Mouse (Mus musculus) spleen, postnatal 4 days (tissue): ENCODE measurements around the gene Lrrc32.

Experiments
- DNase-seq, 2 experiments: peaks; one replicate each; pipeline ENCODE4 v3.0.0; 2022; ENCODE audit warnings: low spot score in 2 of 2

Lrrc32 gene

DNA sequence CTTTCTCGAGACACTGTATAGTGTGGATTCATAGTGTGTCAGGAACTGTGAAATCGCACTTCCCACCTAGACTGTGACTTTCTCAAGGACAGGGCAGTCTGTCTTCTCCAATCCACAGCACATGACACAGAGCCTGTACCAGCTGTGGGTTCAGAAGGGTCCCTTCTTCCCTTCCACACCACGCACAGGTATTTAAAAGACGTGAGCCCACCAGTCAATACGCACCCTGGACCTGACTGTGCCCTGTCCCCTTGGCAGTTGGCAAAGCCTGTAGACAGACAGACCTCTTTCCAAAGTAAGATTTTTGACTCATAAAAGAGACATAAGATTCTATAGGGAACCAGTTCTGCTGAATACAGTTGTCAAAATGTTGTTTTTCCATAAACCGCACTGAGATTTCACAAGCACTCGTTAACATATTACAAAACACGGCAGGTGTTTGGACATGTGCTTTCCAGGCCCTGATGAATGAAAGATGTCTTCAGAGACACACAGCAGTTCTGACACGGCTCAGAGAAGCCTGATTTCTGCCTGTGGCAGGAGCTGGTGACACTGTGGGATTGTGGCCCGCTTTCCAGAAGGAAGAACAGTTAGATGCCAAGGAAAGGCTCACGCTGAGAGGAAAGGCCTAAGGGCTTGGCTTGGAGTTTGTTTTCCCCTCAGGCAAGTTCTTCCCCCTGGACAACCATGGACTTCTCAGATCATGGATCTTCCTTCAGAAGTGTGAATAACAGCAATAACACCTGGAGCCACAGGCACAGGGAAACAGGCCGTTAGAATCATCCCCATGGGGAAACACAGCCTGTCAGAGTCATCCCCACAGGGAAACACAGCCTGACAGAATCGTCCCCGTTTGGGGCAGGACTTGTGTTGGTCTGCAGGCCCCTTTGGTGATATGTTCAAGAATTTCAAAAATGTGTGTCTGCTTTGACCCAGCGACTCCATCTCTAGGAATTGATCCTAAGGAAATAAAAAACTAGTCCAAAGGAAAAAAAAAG, 22.2 kb downstream of the Lrrc32 start:
- DNase-seq: no peak

DNA sequence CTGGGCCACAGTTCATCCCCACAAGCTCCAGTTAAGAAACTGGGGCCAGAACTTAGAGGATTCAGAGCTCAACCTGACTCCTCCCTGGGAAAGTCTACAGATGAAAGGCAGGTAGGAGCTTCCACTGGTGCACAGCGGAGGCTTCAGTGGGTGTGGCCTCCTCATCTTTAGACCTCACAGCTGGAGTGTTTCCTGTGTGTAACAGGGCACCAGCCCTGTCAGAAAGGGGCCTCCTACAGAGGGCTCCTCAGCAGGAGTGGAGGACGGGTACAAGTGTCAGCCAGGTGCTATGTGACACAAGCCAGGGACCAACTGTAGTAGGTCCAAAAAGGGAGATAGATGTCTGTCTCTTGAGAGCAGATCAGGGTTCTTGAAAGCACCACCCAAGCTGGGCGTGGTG, 24.2 kb downstream of the Lrrc32 start:
- DNase-seq: no peak

DNA sequence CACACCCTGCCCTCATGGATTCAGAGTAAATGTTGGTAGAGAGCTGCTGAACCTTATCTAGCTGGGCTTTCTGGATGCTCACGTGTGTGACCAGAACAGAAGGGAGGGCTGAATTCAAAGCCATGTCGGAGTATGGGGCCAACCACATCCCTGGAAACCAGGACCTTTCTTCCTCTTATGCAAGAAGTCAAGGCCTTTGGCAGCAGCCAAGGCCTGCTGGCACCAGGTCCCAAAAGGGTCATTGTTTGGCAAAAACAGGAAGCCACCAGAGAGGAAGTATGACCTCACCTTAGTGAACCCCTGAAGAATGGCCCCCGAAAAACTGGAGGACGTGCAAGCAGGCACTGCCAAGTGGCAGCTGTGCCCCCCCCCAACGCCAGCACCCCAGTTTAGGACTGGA, 33.5 kb downstream of the Lrrc32 start:
- DNase-seq: no peak

DNA sequence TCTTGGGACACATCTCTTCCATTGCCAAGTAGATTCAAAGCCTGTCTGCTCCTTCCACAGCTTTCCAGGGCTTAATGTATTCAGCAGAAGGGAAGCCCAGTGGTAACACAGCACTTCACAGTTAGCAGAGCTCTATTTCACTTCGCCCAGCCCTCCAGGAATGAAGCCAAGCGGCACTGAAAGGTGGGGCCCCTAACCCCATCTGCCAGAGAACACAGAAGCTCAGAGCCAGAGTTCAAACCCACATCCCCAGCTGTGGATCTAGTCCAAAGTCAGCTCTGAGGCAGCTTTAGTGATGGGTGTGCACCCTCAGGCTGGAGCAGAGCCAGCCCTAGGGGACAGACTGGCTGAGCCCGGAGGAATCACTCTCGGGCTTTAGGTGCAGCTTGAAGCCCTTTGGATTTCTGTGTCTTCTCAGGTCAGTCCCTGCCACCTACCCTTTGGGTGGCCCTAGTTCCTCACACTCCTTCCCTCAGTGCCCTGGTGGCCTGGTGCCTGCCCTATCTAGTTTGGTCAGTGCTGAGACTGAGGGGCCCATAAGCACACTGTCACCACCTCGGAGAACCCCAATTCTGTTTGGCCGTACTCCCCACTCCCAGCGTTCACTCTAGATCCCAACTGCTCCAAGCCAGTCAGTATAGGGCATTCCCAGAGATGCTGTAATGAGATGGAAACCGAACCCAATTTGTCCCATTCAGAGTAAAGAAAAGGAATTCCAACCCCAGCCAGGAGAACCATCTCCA, 34.2 kb downstream of the Lrrc32 start:
- no peak for DNase-seq

DNA sequence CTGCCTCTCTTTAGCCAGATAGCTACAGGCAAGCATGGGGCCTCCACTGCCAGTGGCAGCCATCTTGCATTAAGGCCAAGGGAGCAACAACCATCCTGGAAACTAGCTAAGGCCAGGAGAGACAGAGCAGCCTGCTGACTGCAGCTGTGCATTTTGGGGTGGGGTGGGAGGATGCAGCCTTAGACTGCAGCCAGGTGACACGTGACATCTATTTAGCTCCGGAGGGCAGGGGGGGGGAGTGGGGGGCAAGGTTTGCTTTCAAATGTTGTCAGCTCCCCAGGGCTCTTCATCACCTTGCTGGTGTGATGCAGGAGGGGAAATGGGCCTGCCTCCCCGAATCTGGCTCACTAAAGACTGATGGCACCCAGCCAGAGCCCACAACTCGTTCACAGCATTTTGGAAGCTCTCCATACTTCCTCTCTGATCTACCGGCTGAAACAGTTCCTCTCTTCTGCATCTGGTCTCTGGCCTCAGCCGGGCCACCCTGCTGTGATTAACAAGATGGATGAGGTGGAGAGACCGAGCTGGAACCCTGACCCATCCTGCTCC, 34.8 kb downstream of the Lrrc32 start:
- no peak for DNase-seq

DNA sequence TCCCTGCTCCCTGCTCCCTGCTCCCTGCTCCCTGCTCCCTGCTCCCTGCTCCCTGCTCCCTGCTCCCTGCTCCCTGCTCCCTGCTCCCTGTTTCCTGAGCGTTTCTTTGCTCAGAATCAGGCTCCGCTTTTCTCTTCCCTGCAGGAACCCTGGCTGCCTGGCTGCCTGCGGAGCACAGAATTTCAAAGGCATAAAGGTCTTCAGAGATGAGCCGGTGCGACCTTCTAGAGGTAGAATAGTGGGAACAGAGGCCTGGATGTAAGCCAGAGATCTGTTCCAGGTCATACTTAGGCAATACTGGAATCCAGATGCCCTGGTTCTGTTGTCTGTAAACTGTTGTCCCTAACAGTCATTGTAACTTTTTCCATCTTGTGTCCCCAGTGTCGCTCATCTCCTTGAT, 35.3 kb downstream of the Lrrc32 start:
- DNase-seq: no peak

DNA sequence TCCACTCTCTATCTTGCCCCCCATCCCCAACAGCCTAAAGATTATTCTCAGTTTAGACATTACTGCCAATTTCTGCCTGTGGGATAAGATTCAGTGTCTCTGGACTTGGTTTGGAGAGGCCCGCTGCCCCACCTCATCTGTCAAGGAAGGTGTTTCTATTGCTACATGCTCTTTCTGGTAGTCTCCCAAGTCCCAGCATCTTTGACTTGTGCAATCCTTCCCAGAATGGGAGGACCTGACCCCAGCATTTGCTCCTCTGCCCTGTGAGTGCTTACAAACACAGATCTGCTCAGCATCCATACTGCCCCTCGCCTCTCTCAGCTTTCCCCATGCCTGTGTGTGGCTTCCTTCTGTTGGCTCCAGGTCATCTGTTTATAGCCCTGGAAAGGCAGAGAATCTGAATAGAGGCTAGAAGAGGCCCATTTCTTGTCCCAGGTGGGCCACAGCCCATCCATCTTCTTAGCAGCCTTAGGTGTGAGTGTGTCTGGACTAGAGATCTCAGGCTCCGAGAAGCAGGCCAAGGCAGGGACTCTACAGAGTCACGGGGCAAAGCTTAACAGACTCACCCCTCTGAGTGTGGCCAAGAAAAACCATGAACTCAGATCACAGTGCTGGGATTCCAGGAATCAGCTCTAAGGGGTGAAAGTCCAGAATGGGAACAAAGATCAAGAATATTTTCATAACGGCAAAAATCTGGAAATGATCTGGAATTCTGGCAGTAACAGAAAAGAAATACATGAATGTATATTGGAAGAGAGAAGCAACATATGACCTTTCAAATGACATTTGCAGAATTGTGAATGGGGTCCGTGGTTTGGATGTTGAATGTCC, 36.0 kb downstream of the Lrrc32 start:
- DNase-seq: no peak

DNA sequence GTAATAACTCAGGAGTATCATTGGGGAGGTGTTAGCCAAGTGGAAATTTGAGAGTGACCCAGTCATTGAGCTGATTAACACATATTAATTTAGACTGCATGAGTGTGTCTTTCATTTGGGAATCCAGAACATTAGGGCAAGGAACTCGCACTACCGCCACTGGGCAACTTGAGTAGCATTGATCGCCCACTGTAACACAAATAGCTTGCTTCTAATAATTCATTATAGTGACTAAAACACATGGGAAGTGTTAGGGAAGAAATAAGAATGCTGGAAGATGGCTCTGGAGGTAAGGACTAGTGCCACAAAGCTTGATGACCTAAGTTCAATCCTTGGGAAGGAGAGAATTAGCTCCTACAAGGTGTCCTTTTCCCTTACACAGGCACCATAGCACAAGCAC, 38.0 kb downstream of the Lrrc32 start:
- DNase-seq: no peak

DNA sequence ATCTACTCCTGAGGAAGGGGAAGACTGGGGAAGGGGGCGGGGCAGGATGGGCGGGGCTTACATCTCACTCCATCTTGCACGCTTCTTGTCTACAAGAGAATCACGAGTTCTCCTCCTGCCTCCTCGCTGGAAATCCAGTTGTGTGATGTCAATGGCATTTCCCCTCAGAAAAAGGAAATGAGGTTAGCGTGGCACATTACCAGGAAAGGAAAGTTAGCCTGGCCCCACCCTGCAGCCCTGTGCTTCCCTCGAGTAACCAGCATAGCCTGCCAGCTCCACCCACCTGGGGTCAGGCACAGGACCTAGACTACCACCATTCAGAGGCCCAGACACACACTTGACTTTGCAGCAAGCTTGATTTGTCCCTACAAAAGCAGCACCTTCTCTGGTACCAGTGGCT, 42.5 kb downstream of the Lrrc32 start:
- DNase-seq: peak in 1 of 2 experiments; percentile 55

DNA sequence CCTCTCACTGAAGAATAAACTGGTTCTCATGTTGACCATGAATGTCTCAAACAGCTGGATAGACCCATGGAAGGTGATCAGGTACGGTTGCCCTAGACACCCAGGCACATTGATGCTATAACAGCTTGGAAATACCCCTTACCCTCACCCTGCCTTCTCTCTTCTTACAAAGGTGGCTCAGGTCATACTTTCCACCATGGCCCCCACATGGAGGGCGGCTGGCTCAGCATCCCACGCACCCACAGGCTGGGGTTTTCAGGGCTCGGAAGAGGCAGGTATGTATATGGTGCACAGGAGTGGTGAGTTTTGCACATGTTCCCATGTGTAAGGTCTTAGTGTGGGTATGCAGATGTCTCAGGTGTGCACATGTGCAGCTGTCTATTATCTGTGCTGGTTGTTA, 43.9 kb downstream of the Lrrc32 start:
- DNase-seq: no peak

DNA sequence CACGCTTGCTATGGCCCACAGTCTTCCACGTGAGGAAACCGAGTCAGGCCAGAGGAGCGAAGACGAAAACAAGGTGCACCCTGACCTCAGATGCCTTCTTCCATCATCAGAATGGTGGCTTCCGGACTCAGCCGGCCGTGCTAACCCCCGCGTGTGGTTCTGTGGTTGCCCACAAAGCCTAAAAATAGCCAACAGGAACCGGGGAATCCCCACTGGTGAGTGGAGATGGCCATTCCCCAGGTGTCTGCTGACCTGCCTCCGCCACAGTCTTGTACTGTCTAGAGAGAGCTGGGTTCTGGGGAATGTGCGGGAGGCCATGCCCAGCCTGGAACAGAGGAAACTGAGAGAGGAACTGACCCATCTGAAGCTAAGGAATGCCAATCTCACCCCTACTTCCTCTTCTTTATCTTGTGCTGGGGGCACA, 45.4 kb downstream of the Lrrc32 start:
- peak; percentile 58 to 76 for DNase-seq

DNA sequence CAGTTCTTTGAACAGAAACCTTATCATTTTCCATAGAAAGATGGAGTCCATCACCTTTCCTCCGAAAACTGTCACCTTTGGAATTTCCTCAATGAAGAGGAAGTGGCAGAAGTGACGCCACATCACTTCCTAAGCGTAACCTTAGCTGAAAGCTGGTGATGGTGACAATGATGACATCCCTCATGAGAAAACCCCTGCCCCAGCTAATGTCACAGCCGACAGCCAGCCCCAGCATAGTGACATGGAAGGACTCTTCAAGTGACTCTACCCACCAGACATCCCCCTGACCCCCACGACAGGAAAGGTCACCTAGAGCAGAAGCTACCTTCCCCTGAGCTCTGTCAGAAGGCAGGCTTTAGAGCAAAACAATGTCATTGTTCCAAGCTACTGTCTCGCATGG, 46.1 kb downstream of the Lrrc32 start:
- no peak for DNase-seq

DNA sequence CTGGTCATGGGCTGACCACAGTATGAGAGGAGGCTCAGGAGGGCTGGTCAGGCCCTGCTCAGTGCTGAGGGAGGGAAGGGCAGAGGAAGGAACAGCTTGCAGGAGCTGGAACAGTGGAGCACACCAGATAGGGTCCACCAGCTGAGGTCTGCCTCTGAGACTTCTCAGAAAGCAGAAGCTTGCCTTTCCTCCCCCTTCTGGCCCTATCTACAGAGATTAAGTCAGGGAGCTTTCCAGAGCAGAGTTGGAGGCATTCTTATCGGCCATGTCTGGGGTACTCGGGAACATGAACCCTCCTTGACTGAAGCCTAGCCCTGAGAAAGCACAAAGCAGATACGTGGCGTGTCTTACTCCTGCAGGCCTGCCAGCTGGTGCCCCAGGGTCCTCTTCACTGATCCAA, 46.8 kb downstream of the Lrrc32 start:
- no peak for DNase-seq

DNA sequence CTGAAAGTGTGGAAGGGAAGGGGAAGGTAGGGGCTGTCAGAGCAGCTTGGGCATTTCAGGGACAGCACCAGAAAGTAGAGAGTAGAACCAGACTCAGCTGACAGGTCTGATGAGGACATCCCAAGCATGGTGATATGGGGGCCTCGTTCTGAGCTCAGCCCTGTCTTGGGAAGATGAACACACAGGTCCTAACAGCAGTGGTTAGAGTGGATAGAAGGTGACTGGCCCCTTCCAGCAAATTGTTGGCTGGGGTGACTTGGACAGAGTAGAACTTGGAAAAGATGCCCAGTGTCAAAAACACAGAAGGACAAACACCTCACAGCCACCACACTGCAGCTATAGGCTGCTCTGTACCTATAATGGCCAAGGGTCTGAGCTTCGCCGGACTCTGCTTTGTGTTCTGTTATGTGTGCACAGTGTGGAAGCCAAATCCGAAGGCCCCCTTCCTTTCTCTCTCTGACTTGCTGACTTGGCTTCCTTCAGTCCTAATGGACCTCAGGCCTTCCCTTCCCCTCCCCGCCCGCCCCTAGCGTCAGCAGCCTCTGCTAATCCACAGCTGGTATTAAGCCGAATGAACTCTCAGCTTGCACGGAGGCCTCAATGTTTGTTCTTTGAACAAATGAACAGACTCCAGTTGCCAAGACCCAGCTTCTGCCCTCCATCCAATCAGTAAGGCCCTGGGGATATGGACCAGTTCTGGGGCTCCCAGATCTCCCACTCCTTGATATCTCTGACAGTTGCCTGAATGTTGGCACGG, 48.3 kb downstream of the Lrrc32 start:
- DNase-seq: no peak

DNA sequence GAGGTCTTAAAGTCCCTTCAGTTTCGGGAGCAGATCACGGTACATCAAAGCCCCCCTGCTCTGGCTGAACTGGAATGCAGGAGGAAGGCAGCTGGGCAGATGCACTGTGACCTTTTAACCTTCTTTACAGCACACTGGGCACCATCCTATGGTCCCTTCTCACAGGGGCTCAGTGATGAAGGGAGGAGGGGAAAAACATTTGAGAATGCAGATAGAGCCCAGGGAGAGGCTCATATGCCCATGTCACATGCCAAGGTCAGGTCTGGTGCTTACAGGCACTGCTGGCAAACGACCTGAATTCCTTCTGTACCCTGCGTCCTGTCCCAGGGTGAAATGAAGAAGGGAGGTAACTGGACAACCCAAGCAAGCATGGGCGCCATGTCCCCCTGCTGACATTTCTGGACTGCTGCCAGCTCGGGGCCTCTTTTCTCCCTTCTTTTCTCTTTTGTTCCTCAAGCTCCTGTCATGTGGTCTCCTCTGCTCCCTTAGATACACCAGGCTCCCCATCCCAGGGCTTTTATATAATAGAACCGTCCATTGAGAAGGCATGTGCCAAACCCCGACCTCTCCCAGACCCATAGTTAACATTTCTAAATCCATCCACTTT, 49.0 kb downstream of the Lrrc32 start:
- DNase-seq: no peak

DNA sequence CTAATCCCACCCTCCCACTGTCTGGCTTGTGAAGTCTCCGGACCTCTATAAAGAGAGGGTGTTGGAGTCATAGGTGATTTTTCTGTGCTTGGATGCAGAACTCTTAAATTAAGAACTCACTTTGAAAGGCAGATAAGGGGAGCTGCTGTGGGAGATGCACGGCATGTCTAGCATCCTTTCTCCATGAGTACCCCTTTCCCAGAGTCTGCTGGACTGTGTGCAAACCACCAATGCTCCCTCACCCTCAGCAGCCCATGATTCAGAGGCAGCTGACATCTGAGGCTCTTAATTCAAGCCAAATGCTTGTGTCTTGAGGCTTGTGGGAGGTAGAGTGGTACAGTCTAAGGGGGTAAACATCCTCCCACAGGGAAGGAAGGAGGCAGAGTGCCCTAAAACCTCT, 51.8 kb downstream of the Lrrc32 start:
- no peak for DNase-seq

DNA sequence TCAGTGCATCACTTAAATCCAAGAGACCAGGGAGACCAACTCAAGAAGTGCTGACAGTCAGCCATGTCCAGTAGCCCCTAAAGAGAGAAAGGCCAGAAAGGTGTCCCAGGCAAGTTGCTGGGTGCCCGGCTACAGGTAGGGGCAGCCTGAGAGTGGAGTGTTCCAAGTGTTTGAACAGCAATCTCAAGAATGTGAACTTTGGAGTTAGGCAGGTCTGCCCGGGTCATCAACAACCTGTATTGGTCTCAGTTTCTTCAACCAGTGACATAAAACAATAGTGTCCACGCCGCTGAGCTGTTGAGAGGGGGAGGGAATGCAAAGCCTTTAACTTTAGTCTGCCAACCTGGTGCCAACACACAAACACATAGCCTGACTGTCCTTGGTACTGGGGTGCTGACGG, 52.5 kb downstream of the Lrrc32 start:
- no peak for DNase-seq

DNA sequence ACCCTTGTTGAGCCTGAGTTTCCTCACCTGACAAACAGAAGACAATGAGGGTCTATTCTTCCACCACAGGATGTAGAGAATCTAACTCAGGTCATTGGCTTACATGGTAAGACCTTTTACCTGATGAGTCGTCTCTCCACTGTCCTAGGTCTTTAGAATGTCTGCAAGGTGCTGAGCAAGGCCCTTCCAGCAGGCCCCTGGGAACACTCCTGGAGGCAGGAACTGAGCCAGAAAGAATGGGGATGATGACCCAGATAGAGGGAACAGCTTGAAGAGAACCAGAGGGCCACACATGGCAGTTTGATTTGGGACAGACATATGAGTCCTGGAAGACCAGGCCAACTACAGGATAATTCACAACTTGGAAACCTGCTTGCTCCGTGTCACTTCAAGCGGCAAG, 53.2 kb downstream of the Lrrc32 start:
- no peak for DNase-seq

DNA sequence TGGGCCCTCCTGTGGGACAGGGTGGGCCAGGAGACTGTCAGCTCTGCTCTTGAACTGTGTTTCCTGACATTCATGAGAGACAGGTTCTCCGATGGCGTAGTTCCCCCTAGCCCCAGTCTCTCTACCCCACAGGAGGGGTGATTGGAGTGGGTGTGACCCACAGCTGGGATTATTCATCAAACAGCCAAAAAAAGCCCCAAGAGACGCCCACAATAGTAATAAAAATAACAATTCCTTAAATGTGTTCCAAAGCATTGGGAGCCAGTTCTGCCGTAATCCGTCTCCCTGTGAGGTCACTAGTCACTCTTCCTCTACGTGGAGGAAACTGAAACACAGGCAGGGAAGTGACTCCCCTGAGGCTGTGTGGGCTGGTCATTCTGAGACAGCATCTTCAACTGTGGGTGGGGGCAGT, 53.7 kb downstream of the Lrrc32 start:
- no peak for DNase-seq

DNA sequence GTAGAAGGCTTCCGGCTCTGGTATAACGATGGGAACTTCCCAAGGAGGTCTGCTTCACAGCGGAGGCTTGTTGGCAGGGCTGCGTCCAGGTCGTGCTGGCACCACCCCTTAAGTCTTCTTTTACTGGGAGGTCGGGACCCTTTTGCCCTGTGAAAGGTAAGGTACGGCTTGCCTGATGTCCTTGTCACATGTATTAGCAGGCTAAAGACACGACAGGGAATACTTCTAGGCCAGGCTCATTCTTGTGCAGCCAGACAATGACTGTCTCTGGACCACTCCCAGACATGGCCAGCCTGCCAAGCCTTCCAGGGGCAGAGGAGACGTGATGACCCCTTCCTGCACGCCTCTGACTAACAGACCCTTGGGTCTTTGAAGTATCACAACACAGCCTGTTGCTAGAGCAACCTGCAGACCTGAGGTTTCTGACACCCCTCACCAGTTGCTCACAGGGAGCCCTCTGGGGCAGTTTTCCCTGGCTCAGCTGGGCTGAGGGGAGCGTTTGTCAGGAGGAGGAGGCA, 54.8 kb downstream of the Lrrc32 start:
- no peak for DNase-seq
